Mouse (Mus musculus): ENCODE measurements around the gene Ksr2. TPM values are rescaled to one million over a fixed set of nuclear protein-coding genes. Genes with fewer than 3 reads are reported as not detected.

Gene Ksr2
- under 1 TPM in 1 of 2 experiments, not detected in 1; 0.09 TPM for total RNA-seq (2023)

DNA sequence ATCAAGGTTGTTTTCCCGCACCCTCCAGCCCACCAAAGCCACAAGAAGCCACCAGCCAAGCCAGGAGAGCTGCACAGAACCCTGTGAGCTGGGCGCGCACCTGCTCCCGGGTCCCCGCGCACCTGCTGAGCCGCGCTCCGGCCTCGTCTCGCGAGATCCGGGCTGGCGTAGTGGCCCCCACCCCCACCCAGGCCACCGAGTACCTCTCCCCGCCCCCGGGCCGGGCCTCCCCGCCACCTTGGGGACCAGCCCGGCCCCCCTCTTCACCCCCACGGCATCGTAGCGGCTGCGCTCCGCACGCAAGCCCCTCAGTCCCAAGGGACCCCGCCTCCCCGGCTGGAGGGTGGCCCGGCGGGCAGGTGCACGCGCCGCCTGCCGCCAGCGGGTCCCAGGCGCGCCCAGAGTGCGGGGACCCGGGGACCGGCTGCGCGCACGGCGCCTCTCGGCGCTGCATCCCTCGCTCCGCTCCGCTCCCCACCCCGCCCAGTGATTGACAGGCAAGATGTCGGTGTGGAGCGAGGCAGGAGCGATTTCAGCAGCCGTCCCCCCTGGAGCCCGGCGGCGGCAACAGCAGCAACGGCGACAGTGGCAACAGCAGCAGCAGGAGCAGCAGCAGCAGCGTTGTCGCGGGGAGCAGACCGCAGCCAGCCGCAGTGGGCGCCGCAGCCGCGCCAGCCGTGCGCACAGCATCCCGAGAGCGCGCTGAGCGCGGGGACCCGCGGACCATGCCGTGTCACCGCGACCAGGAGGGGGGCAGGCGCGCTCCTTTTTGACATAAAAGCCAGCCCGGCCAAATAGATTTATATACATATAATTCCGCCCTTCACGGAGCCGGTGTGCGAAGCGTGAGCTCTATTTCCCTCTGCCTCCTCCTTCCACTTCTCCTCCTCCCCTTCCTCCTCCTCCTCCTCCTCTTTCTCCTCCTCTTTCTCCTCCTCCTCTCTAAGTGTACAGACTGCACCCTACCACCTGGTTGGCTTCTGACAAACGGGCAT lies at the start of gene Ksr2:
TSS of gene Ksr2 (plus strand) at position 494 of the 995 bp plus-strand sequence.

DNA sequence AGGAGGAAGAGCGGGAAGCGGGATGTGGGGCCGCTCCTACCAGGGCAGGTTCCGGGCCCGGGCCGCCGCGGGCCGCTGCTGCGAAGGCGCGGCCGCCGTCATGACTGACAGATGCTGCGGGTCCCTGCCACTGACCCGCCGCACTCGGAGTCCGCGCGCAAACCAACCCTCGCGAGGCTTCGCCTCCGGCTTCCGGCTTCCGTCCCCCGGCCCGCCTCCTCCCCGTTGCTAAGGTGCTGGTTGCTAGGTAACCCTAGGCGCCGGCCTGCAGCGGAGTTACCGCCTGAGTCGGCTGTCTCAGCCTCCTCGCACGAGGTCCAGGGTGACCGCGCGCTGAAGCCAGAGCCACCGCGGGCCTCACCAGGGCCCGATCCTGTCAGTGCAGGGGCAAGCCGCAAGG lies 24.9 kb upstream of the Ksr2 start, which contains the start of gene Rfc5:
TSS of gene Rfc5 (minus strand) at position 171 of the 400 bp plus-strand sequence.

GRCm38 (mm10) chr5:117780681-117781080 lies 366.9 kb downstream of the Ksr2 start, which contains the start of gene Nos1:
Nos1 (plus strand) TSS chr5:117781032.

Other genes with a start within 250 kb of the Ksr2 start
- gene Pebp1, start 126.4 kb upstream of the Ksr2 start, total RNA-seq (2023), result 100 to 1,000 TPM; 108 to 123 TPM
- under 1 TPM; 0.53 to 0.75 TPM for gene Vsig10, start 94.9 kb upstream of the Ksr2 start, total RNA-seq (2023)
- gene Wsb2, start 56.7 kb upstream of the Ksr2 start, total RNA-seq (2023), result 10 to 100 TPM; 41.4 to 52.9 TPM
- 10 to 100 TPM; 23.9 to 28.8 TPM for gene Rfc5, start 25.0 kb upstream of the Ksr2 start, total RNA-seq (2023)

All from B cell, adult 67 days (primary cell).